Mouse (Mus musculus): ENCODE data around the gene Tpte. TPM values are rescaled to one million over a fixed set of nuclear protein-coding genes. Genes with fewer than 3 reads are reported as not detected.

The Tpte gene
- polyA plus RNA-seq, 1 experiment = not detected

- Histone ChIP-seq H3K79me2 (ENCODE audit: control insufficient read depth, insufficient read depth) (no peaks in the 10 kb centered on the region), H3K4me2 (ENCODE audit: low read depth) (no peak overlapping the region), H3K27me3 (ENCODE audit: control insufficient read depth, insufficient read depth, insufficient read length) (no peaks in the 10 kb centered on the region), H3ac (ENCODE audit: control insufficient read depth, insufficient read length) (no peak overlapping the region), H3K4me3 (no peak overlapping the region), H3K36me3 (ENCODE audit: control insufficient read depth, insufficient read depth) (no peaks in the 10 kb centered on the region)
- no peak for TF ChIP-seq MYOG (IDR thresholded peaks at IDR 0.05; ENCODE audit: control insufficient read depth in 1 of 3, insufficient read depth in 1 of 3, insufficient read length in 2 of 3, low read depth in 2 of 3)
- no peak for TF ChIP-seq E2F4 (IDR thresholded peaks at IDR 0.05; ENCODE audit: insufficient read depth)
- no peak for TF ChIP-seq TCF3 (IDR thresholded peaks at IDR 0.05; ENCODE audit: insufficient read length, low read depth)
- no peak for TF ChIP-seq POLR2A (IDR thresholded peaks at IDR 0.05; ENCODE audit: insufficient read length, low read depth)
- TF ChIP-seq MYOD1 (IDR thresholded peaks at IDR 0.05; ENCODE audit: control insufficient read depth in 1 of 3, insufficient read length in 2 of 3, low read depth in 2 of 3) = no peak
- no peak for TF ChIP-seq REST (IDR thresholded peaks at IDR 0.05; ENCODE audit: insufficient read depth, insufficient read length)
- TF ChIP-seq POLR2AphosphoS2 (IDR thresholded peaks at IDR 0.05; ENCODE audit: insufficient read length, low read depth) = no peak
- no peak for TF ChIP-seq SRF (IDR thresholded peaks at IDR 0.05; ENCODE audit: control insufficient read depth, insufficient read length, low read depth)
- TF ChIP-seq MAX (IDR thresholded peaks at IDR 0.05; ENCODE audit: low read depth) = no peak
Observed at GRCm38 (mm10) chr8:22389874-22390273, 106.6 kb downstream of the Tpte start.

- no peak overlapping the region for H3K4me2 ChIP-seq (ENCODE audit: low read depth)
- no peaks in the 10 kb centered on the region for H3K79me2 ChIP-seq (ENCODE audit: control insufficient read depth, insufficient read depth)
- H3K36me3 ChIP-seq (ENCODE audit: control insufficient read depth, insufficient read depth) = no peaks in the 10 kb centered on the region
- no peak overlapping the region for H3ac ChIP-seq (ENCODE audit: control insufficient read depth, insufficient read length)
- no peak overlapping the region for H3K4me3 ChIP-seq
- no peaks in the 10 kb centered on the region for H3K27me3 ChIP-seq (ENCODE audit: control insufficient read depth, insufficient read depth, insufficient read length)
- TF ChIP-seq SRF (IDR thresholded peaks at IDR 0.05; ENCODE audit: control insufficient read depth, insufficient read length, low read depth) = no peak
- TF ChIP-seq MYOG (IDR thresholded peaks at IDR 0.05; ENCODE audit: control insufficient read depth in 1 of 3, insufficient read depth in 1 of 3, insufficient read length in 2 of 3, low read depth in 2 of 3) = no peak
- no peak for TF ChIP-seq MAX (IDR thresholded peaks at IDR 0.05; ENCODE audit: low read depth)
- no peak for TF ChIP-seq USF1 (IDR thresholded peaks at IDR 0.05; ENCODE audit: low read depth)
- TF ChIP-seq TCF12 (IDR thresholded peaks at IDR 0.05; ENCODE audit: insufficient read depth, poor library complexity, severe bottlenecking) = no peak
- no peak for TF ChIP-seq REST (IDR thresholded peaks at IDR 0.05; ENCODE audit: insufficient read depth, insufficient read length)
- no peak for TF ChIP-seq MYOD1 (IDR thresholded peaks at IDR 0.05; ENCODE audit: control insufficient read depth in 1 of 3, insufficient read length in 2 of 3, low read depth in 2 of 3)
- no peak for TF ChIP-seq POLR2A (IDR thresholded peaks at IDR 0.05; ENCODE audit: insufficient read length, low read depth)
- no peak for TF ChIP-seq E2F4 (IDR thresholded peaks at IDR 0.05; ENCODE audit: insufficient read depth)
- TF ChIP-seq POLR2AphosphoS2 (IDR thresholded peaks at IDR 0.05; ENCODE audit: insufficient read length, low read depth) = no peak
- no peak for TF ChIP-seq CEBPB (IDR thresholded peaks at IDR 0.05; ENCODE audit: insufficient read depth, poor library complexity, severe bottlenecking)
- no peak for TF ChIP-seq TCF3 (IDR thresholded peaks at IDR 0.05; ENCODE audit: insufficient read length, low read depth)
Observed at GRCm38 (mm10) chr8:22390766-22391463, 107.7 kb downstream of the Tpte start.

DNA sequence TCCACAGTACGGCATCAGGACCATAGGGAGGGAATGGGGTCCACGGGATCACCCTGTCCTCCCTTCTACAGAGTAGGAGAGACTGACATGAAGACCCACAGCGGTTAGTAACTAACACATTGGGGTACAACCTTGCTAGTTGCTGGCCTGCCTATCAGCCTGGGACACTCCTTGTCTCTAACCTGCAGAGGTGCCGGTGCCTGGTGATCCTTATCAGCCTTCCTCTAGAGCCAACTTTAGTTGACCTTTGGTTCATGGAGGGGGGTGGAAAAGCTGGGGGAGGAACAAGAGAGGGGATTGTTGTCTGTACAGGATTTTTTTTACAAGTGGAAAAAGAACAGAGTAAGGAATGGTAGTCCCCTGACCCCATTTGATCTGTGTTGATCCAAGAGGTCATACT, 111.2 kb downstream of the Tpte start:
- Histone ChIP-seq H3K36me3 (ENCODE audit: control insufficient read depth, insufficient read depth) (no peaks in the 10 kb centered on the region), H3K27me3 (ENCODE audit: control insufficient read depth, insufficient read depth, insufficient read length) (no peaks in the 10 kb centered on the region), H3ac (ENCODE audit: control insufficient read depth, insufficient read length) (no peak overlapping the region), H3K4me3 (no peak overlapping the region), H3K79me2 (ENCODE audit: control insufficient read depth, insufficient read depth) (no peaks in the 10 kb centered on the region), H3K4me2 (ENCODE audit: low read depth) (no peak overlapping the region)
- no peak for TF ChIP-seq MYOD1 (IDR thresholded peaks at IDR 0.05; ENCODE audit: control insufficient read depth in 1 of 3, insufficient read length in 2 of 3, low read depth in 2 of 3)

GRCm38 (mm10) chr8:22395256-22395655, 112.0 kb downstream of the Tpte start:
- no peaks in the 10 kb centered on the region for H3K79me2 ChIP-seq (ENCODE audit: control insufficient read depth, insufficient read depth)
- no peak for TF ChIP-seq POLR2AphosphoS2 (IDR thresholded peaks at IDR 0.05; ENCODE audit: insufficient read length, low read depth)
- H3K4me3 ChIP-seq = no peak overlapping the region
- H3K27me3 ChIP-seq (ENCODE audit: control insufficient read depth, insufficient read depth, insufficient read length) = no peaks in the 10 kb centered on the region
- no peaks in the 10 kb centered on the region for H3K36me3 ChIP-seq (ENCODE audit: control insufficient read depth, insufficient read depth)
- no peak overlapping the region for H3ac ChIP-seq (ENCODE audit: control insufficient read depth, insufficient read length)
- H3K4me2 ChIP-seq (ENCODE audit: low read depth) = no peak overlapping the region

GRCm38 (mm10) chr8:22397811-22398141, 114.5 kb downstream of the Tpte start:
- H3K79me2 ChIP-seq (ENCODE audit: control insufficient read depth, insufficient read depth) = no peaks in the 10 kb centered on the region
- no peak for TF ChIP-seq REST (IDR thresholded peaks at IDR 0.05; ENCODE audit: insufficient read depth, insufficient read length)
- no peak for TF ChIP-seq MAX (IDR thresholded peaks at IDR 0.05; ENCODE audit: low read depth)
- no peak for TF ChIP-seq MYOD1 (IDR thresholded peaks at IDR 0.05; ENCODE audit: control insufficient read depth in 1 of 3, insufficient read length in 2 of 3, low read depth in 2 of 3)
- no peak for TF ChIP-seq POLR2A (IDR thresholded peaks at IDR 0.05; ENCODE audit: insufficient read length, low read depth)
- no peak for TF ChIP-seq USF1 (IDR thresholded peaks at IDR 0.05; ENCODE audit: low read depth)
- no peak for TF ChIP-seq POLR2AphosphoS2 (IDR thresholded peaks at IDR 0.05; ENCODE audit: insufficient read length, low read depth)
- TF ChIP-seq CEBPB (IDR thresholded peaks at IDR 0.05; ENCODE audit: insufficient read depth, poor library complexity, severe bottlenecking) = no peak
- no peak for TF ChIP-seq MYOG (IDR thresholded peaks at IDR 0.05; ENCODE audit: control insufficient read depth in 1 of 3, insufficient read depth in 1 of 3, insufficient read length in 2 of 3, low read depth in 2 of 3)
- TF ChIP-seq E2F4 (IDR thresholded peaks at IDR 0.05; ENCODE audit: insufficient read depth) = no peak
- H3K36me3 ChIP-seq (ENCODE audit: control insufficient read depth, insufficient read depth) = no peaks in the 10 kb centered on the region
- peak overlapping the region; percentile 39 for H3K4me3 ChIP-seq
- peak overlapping the region; percentile 45 for H3ac ChIP-seq (ENCODE audit: control insufficient read depth, insufficient read length)
- no peaks in the 10 kb centered on the region for H3K27me3 ChIP-seq (ENCODE audit: control insufficient read depth, insufficient read depth, insufficient read length)
- H3K4me2 ChIP-seq (ENCODE audit: low read depth) = peak overlapping the region; percentile 100
